Mouse (Mus musculus) liver, adult 2 months (tissue): ENCODE results near the gene Tent4b.

Source experiments
- CTCF ChIP-seq: fragments of 200-500 bp; IDR thresholded peaks from 2 replicates; pipeline ENCODE4 v1.5.1; 2011; ENCODE audit warnings: low read depth, low read length, control low read depth
- POLR2A ChIP-seq: fragments of 200-500 bp; IDR thresholded peaks from 2 replicates; pipeline ENCODE4 v1.6.1; 2011; ENCODE audit warnings: low read length, control low read depth; ENCODE audit not compliant: insufficient read depth; ENCODE audit errors: extremely low read depth

- no peak for TF ChIP-seq CTCF
- TF ChIP-seq POLR2A: no peak
Measured at GRCm38 (mm10) chr8:88183121-88183520, 15.9 kb upstream of the Tent4b start.
